Mouse (Mus musculus) induced T-regulatory cell, adult 2 months (primary cell): ENCODE measurements around the gene Rd3l.

ENCODE experiments used
- DNase-seq: peaks from one replicate; pipeline ENCODE4 v3.0.0-alpha.2; 2012; ENCODE audit warnings: low read depth

Rd3l gene

DNA sequence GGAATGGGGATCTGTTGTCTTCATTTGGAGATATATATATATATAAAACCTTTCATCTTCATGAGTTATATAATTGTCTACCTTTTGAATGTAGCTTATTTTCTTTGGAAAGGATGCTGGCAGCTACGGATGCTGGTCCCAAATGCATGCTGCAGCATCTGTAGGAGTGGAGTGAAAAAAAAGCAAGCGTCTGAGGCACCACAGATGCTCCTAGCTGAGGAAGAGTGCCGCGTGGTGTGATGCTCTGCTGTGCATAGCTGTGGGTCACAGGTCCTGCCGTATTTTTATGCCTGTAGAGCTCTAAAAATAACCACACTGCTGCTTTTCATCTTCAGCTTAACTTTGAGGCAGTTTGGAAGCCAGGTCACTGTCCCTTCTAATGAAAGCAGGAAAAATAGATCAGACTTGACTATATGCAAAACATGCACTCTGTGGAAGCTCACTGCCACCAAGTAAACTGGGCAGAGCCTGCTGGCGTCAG is at the start of gene Rd3l:
Rd3l (minus strand) TSS at position 431 of the 481 bp plus-strand sequence.
- no peak for DNase-seq

DNA sequence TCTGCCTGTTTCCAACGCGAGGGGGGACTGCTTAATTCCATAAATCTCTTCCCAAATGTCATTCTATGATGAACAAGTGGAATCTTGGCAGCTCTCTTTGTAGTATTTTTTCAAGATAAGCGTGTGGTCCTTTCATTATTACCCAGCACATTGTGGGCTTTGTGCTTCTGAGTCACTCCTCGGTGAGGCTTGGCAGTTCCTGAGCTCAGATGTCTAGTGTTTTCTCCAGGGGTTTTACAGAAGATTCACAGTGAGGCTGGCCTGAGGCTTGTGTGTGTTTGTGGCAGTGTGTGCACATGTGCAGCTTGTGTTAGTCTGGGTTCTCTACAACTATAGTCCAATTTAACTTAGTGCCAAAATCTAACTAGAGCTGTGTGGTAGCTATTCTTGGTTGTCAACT is 46.3 kb upstream of the Rd3l start:
- no peak for DNase-seq

DNA sequence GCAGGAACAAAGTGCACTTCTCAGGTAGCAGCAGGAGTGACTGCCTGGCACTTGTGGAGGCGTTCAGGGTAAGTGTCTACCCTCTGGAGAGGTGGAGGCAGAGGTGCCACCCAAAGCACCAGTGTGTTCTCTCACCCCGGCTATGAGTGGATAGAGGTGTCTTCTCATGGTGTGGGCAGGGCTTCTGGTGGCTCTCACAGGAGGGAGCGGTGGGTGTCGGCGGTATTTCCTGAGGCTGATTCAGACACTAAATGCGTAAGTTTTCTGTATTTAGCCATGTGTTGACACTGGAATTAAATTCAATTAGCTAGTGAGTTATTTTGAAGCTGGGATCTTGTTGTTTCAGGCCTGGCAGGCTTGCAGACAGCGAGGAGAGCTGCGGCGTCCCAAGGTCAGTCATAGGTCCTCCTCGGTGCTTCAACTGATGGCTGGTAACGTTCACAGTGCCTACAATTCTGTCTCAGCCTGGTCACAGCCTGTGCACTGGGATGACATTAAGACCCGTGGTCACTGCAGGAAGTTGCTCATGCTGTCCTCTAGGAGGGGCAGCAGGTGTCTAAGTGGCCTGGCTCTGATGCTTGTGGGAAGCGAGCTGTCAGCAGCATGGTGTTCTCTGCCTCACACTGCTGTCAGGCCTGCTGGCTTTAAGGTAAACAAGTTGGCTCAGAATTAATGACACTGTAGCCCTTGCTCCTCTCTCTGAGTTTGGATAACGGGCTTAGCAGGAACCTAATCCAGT is 45.0 kb upstream of the Rd3l start:
- no peak for DNase-seq

- no peak for DNase-seq
Observed at GRCm38 (mm10) chr12:112025457-112025856, 44.3 kb upstream of the Rd3l start.

- DNase-seq, result no peak
Observed at GRCm38 (mm10) chr12:112024581-112025310, 43.6 kb upstream of the Rd3l start.

DNA sequence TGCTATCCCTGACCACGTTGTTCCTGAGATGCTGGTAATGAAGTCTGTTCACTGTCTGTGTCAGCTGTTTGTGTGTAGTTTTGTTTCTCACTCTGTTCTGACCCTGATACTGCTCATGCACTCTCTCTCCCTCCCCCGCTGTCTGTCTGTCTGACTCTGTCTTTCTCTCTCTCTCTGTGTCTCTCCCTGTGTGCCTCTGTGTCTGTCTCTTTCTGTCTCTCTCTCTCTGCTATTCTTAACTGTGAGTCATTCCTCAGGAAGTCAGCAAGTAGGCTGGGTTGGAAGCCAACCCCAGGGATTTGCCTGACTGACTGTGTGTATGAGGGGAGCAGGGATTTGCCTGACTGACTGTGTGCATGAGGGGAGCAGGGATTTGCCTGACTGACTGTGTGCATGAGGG is 42.2 kb upstream of the Rd3l start:
- no peak for DNase-seq

GRCm38 (mm10) chr12:112016346-112016745 is 35.2 kb upstream of the Rd3l start:
- no peak for DNase-seq

DNA sequence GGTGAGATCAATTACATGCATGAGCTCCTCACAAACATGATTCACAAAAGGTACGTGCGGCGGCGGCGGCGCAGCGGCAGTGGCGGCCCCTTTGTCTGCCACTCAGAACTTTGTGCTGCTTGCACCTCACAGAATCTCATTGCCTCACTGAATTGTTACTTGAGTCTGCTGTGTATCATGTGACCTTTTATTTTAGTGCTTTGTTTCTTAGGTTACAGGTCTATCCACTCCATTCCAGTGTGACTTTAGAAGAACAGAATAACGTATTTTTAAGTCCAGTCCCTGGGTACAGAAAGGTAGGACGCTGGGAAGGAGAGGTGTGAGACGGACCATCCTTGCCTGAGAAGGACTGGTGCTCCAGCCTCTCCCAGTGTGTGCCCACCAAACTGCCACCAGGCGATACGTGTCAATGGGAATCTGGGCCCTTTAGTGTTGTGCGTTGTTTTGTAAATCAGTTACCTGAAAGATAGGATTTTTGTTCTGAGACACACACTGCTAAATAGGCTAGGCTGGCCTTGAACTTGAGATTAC is 32.2 kb upstream of the Rd3l start:
- DNase-seq, result no peak

DNA sequence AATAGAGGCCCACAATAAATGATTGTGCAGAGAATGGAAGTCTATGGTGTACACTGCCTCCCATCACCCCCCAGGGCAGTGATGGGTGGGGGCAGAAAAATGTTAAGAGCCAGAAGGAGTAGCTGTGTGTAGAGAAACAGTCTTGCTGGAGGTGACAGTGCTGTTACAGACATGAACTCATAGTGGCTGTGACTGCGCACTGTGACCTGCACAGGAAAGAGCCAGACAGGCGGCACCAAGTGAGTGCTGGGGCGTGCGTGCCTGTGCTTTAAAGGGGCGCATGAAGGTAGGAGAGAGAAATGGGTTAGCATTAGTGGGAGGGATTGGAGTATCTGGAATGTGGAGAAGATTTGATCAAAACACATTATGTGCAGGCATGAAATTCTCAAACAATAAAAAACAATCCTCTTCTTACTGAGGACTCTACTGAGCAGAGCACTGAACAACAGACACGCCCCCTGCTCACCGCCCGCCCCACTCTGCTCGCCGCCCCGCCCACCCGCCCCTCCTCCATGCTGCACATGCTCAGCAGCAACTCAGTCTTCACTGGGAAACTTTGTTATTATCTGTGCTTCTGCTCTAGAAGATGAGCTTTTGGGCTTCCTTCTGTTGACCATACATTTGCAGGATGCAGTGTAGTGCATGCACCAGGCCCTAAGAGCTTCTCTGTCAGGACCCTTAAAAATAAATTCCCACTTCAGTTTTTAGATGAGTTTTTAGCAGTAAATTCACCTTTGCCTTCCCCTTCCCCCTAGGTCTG is 31.6 kb upstream of the Rd3l start:
- no peak for DNase-seq

DNA sequence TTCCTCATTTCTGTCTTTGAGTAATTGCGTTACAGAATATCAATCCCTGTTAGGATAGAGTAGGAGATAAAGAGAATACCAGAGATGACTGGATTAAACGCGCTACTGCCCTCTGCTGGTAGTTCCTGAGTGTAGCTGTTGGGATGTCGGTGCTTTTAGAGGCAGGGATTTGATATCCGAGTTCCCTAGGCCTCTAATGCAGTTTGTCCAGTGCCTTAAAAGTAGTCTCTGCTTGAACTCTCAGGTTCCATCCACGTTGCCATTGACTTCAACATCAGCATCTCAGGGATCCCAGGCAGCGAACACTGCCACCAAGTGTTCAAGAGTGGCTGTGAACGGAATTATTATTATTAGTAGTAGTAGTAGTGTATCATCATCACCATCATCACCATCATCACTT is 20.1 kb upstream of the Rd3l start:
- DNase-seq, result peak; percentile 70

DNA sequence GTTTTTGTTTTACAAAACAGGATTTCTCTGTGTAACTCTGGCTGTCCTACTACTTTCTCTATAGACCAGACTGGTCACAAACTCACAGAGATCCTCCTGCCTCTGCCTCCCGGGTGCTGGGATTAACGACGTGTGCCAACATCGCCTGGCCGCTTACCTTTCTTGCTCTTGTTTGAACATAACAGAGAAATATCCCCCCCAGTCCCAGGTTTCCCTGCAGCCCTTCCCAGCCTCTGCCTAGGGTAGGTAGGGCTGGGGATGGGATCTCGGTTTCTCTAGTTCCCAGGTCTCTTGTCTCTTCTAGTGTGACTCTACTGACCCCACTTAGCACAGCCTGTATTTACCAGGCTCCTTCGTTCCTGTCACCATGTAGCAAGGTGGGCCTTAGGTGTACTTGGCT is 18.6 kb upstream of the Rd3l start:
- no peak for DNase-seq

GRCm38 (mm10) chr12:111995161-111995560 is 14.0 kb upstream of the Rd3l start:
- DNase-seq, result no peak

- DNase-seq, result no peak
Observed at GRCm38 (mm10) chr12:111992626-111993025, 11.5 kb upstream of the Rd3l start.

DNA sequence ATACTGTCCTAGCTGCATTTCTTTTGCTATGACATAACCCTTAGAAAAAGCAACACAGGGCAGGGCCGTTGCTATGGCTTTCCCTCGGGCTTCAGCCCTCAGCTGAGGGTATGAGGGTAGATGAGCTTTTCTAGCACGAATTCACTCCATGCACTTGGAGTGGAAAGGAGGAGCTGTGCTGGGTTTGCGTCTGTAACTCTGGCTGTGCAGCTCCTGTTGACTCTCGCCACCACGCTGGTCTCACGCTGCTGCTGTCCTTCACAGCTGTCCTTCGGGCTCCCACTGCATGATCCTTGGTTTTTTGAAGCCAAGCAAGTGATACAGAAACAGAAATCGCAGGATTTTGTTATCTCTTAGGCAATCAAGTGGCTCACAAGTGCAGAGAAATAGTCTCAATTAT is 5.6 kb upstream of the Rd3l start:
- no peak for DNase-seq

DNA sequence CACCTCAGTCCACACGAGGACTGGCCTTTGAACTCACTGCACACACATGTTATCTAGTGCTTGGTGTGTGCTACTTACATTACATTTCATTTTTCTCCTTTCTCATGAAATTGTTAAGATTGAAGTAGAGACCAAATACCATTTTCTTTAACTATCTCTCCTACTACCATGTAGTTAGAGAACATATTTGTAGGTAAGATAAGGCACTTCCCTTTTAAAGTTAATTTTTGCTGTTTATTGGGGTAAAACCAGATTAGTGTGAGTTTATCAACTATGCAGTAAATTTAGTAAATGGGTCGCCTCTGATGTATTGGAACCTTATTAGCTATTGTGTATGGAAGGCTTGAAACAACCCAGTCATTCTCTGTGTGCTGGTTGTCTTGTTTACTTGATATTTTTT is 2.0 kb upstream of the Rd3l start:
- DNase-seq, result no peak

- DNase-seq, result no peak
Observed at GRCm38 (mm10) chr12:111981831-111982230, 714 bp upstream of the Rd3l start.

DNA sequence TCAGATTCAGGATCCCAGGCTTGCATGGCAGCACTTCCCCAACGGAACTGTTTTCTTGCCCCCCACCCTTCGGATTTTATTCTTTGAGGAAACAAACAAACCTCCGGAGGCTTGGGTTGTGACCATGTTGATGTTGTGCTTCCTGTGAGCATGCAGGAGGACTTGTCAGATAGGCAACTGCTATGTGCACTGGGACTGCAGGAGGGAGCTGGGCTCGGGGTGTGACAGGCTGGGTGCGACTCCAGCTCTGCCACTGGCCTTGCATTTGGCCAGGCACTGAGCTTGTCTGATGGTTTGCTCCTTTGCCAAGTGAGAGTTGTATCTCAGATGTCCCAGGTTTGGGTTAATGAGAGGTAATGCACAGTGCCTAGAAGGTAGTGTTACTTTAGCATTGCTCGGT is 2.8 kb downstream of the Rd3l start:
- no peak for DNase-seq

GRCm38 (mm10) chr12:111977138-111977537 is 4.0 kb downstream of the Rd3l start:
- no peak for DNase-seq

DNA sequence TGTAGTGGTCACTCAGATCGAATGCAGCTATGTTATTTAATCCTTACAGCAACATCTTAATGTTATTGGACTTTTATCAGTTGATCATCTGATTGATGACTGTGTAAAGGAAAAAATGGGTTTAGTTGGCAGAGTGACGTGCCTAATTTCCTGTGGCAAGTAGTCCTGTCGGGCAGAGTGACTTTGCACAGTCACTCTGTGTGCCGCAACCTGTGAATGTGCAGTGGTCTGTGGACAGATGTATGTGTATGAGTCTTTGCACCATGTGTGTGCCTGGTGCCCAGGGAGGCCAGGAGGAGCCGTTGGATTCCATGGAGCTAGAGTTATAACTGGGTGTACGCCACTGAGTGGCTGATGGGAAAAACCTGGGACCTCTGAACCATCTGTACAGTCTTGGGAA is 6.5 kb downstream of the Rd3l start:
- DNase-seq, result no peak

GRCm38 (mm10) chr12:111972504-111972903 is 8.6 kb downstream of the Rd3l start:
- DNase-seq, result no peak

- DNase-seq, result no peak
Observed at GRCm38 (mm10) chr12:111971231-111971686, 9.9 kb downstream of the Rd3l start, which contains the start of gene Tdrd9. TSS of gene Tdrd9 (plus strand) at chr12:111971559.

GRCm38 (mm10) chr12:111970085-111970484 is 11.0 kb downstream of the Rd3l start:
- no peak for DNase-seq
